Mouse (Mus musculus): ENCODE results near the gene Rbfox3. TPM values are rescaled to one million over a fixed set of nuclear protein-coding genes. Genes with fewer than 3 reads are reported as not detected.

Gene Rbfox3
- polyA plus RNA-seq, 1 experiment = not detected

DNA sequence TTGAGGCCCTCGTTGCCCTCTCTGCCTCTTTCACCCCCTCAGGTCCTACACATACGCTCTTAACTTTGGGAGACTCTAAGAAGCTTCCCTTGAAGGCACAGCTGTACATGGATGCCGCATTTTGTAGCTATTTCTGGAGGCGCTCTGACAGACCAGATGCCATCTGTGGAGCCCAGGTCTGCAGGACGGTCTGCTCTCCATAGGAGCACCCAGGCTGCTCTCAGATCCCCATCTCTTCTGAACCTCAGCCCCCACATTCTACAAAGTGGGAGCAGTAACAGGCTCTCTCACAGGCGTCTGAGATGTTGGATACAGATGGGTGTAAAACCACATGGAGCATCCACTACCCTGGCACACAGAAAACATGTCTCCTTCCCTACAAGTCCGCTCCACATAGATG, 218.1 kb downstream of the Rbfox3 start:
- H3K4me2 ChIP-seq (ENCODE audit: low read depth) = no peak overlapping the region
- no peak overlapping the region for H3ac ChIP-seq (ENCODE audit: control insufficient read depth, insufficient read length)
- TF ChIP-seq CEBPB (IDR thresholded peaks at IDR 0.05; ENCODE audit: insufficient read depth, poor library complexity, severe bottlenecking) (no peak), MYOG (IDR thresholded peaks at IDR 0.05; ENCODE audit: control insufficient read depth in 1 of 3, insufficient read depth in 1 of 3, insufficient read length in 2 of 3, low read depth in 2 of 3) (no peak), USF1 (IDR thresholded peaks at IDR 0.05; ENCODE audit: low read depth) (no peak), MAX (IDR thresholded peaks at IDR 0.05; ENCODE audit: low read depth) (no peak), MYOD1 (IDR thresholded peaks at IDR 0.05; ENCODE audit: control insufficient read depth in 1 of 3, insufficient read length in 2 of 3, low read depth in 2 of 3) (no peak), POLR2AphosphoS2 (IDR thresholded peaks at IDR 0.05; ENCODE audit: insufficient read length, low read depth) (no peak), TCF3 (IDR thresholded peaks at IDR 0.05; ENCODE audit: insufficient read length, low read depth) (no peak)
- peaks cover 65% of the 10 kb centered on the region for H3K27me3 ChIP-seq (ENCODE audit: control insufficient read depth, insufficient read depth, insufficient read length)
- no peaks in the 10 kb centered on the region for H3K36me3 ChIP-seq (ENCODE audit: control insufficient read depth, insufficient read depth)
- no peaks in the 10 kb centered on the region for H3K79me2 ChIP-seq (ENCODE audit: control insufficient read depth, insufficient read depth)
- H3K4me3 ChIP-seq = no peak overlapping the region

DNA sequence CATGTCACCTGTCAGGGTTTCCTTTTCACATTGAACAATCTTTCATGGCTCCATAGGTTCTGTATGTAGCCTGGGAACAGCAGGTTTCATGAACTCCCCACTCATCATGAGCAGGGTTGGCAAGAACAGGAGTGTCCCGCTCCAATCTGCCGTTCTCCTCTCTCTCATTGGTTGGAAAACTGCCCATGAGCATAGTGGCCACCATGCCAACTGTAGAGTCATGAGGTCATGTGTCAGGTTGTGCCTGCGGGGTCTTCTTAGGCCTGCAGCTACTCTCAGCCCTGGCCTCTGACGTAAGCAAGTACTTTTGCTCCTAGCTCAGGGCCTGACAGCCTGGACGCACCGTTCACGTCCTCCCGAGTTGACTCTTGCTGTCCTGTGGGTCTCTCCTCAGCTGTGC, 221.1 kb downstream of the Rbfox3 start:
- peaks cover 40% of the 10 kb centered on the region for H3K27me3 ChIP-seq (ENCODE audit: control insufficient read depth, insufficient read depth, insufficient read length)
- H3K79me2 ChIP-seq (ENCODE audit: control insufficient read depth, insufficient read depth) = no peaks in the 10 kb centered on the region
- H3ac ChIP-seq (ENCODE audit: control insufficient read depth, insufficient read length) = no peak overlapping the region
- H3K4me2 ChIP-seq (ENCODE audit: low read depth) = no peak overlapping the region
- H3K36me3 ChIP-seq (ENCODE audit: control insufficient read depth, insufficient read depth) = no peaks in the 10 kb centered on the region
- H3K4me3 ChIP-seq = no peak overlapping the region
- no peak for TF ChIP-seq POLR2A (IDR thresholded peaks at IDR 0.05; ENCODE audit: insufficient read length, low read depth)
- no peak for TF ChIP-seq MYOG (IDR thresholded peaks at IDR 0.05; ENCODE audit: control insufficient read depth in 1 of 3, insufficient read depth in 1 of 3, insufficient read length in 2 of 3, low read depth in 2 of 3)
- no peak for TF ChIP-seq MAX (IDR thresholded peaks at IDR 0.05; ENCODE audit: low read depth)
- TF ChIP-seq E2F4 (IDR thresholded peaks at IDR 0.05; ENCODE audit: insufficient read depth) = no peak
- no peak for TF ChIP-seq TCF3 (IDR thresholded peaks at IDR 0.05; ENCODE audit: insufficient read length, low read depth)
- no peak for TF ChIP-seq POLR2AphosphoS2 (IDR thresholded peaks at IDR 0.05; ENCODE audit: insufficient read length, low read depth)
- no peak for TF ChIP-seq REST (IDR thresholded peaks at IDR 0.05; ENCODE audit: insufficient read depth, insufficient read length)
- no peak for TF ChIP-seq CEBPB (IDR thresholded peaks at IDR 0.05; ENCODE audit: insufficient read depth, poor library complexity, severe bottlenecking)
- no peak for TF ChIP-seq TCF12 (IDR thresholded peaks at IDR 0.05; ENCODE audit: insufficient read depth, poor library complexity, severe bottlenecking)
- TF ChIP-seq SRF (IDR thresholded peaks at IDR 0.05; ENCODE audit: control insufficient read depth, insufficient read length, low read depth) = no peak
- TF ChIP-seq USF1 (IDR thresholded peaks at IDR 0.05; ENCODE audit: low read depth) = no peak
- TF ChIP-seq MYOD1 (IDR thresholded peaks at IDR 0.05; ENCODE audit: control insufficient read depth in 1 of 3, insufficient read length in 2 of 3, low read depth in 2 of 3) = no peak

DNA sequence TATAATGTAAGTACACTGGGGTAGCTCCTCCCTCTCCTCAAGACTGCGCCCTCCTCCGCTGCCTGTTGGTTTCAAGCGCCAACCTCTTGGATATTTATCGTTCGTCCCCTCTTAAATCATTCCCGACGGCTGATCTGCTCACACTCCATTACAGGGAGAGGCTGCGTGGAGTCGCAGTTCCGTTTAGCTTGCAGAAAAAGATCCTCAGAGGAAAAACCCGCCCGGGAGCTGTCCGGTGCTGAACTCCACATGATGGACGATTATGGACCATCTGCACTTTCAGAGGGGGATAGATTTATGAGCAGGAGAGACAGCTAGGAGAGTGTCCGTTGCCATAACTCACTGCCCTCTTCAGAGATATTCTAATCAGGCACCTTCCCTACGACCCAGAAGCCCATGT, 226.0 kb downstream of the Rbfox3 start:
- peaks cover 18% of the 10 kb centered on the region for H3K27me3 ChIP-seq (ENCODE audit: control insufficient read depth, insufficient read depth, insufficient read length)
- TF ChIP-seq POLR2A (IDR thresholded peaks at IDR 0.05; ENCODE audit: insufficient read length, low read depth) = no peak
- no peak for TF ChIP-seq MAX (IDR thresholded peaks at IDR 0.05; ENCODE audit: low read depth)
- TF ChIP-seq TCF12 (IDR thresholded peaks at IDR 0.05; ENCODE audit: insufficient read depth, poor library complexity, severe bottlenecking) = no peak
- peak; percentile 59 for TF ChIP-seq REST (IDR thresholded peaks at IDR 0.05; ENCODE audit: insufficient read depth, insufficient read length)
- TF ChIP-seq TCF3 (IDR thresholded peaks at IDR 0.05; ENCODE audit: insufficient read length, low read depth) = no peak
- no peak overlapping the region for H3K4me3 ChIP-seq
- no peaks in the 10 kb centered on the region for H3K79me2 ChIP-seq (ENCODE audit: control insufficient read depth, insufficient read depth)
- H3ac ChIP-seq (ENCODE audit: control insufficient read depth, insufficient read length) = no peak overlapping the region
- no peaks in the 10 kb centered on the region for H3K36me3 ChIP-seq (ENCODE audit: control insufficient read depth, insufficient read depth)
- H3K4me2 ChIP-seq (ENCODE audit: low read depth) = no peak overlapping the region

DNA sequence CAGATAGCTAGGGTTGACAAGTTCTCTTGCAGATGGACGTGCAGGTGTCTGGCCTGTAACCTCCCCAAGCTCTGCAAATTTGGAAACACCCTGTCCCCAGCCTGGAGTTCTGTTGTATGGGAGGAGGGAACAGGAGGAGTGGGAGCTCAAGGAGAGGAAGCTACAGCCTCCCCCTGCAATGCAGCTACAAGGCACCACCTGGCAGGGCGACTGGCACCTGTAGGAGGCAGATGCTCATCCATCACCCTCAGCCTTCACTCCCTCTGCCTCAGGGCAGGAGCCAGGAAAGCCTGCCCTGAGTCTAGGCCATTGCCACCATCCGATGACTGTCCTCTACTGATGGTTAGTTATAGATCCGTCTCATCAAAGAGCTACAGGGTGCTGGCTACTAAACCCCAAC, 226.7 kb downstream of the Rbfox3 start:
- H3ac ChIP-seq (ENCODE audit: control insufficient read depth, insufficient read length) = no peak overlapping the region
- H3K27me3 ChIP-seq (ENCODE audit: control insufficient read depth, insufficient read depth, insufficient read length) = peaks cover 24% of the 10 kb centered on the region
- no peak overlapping the region for H3K4me3 ChIP-seq
- no peak for TF ChIP-seq POLR2A (IDR thresholded peaks at IDR 0.05; ENCODE audit: insufficient read length, low read depth)
- TF ChIP-seq REST (IDR thresholded peaks at IDR 0.05; ENCODE audit: insufficient read depth, insufficient read length) = no peak
- no peak overlapping the region for H3K4me2 ChIP-seq (ENCODE audit: low read depth)
- H3K79me2 ChIP-seq (ENCODE audit: control insufficient read depth, insufficient read depth) = no peaks in the 10 kb centered on the region
- no peaks in the 10 kb centered on the region for H3K36me3 ChIP-seq (ENCODE audit: control insufficient read depth, insufficient read depth)

DNA sequence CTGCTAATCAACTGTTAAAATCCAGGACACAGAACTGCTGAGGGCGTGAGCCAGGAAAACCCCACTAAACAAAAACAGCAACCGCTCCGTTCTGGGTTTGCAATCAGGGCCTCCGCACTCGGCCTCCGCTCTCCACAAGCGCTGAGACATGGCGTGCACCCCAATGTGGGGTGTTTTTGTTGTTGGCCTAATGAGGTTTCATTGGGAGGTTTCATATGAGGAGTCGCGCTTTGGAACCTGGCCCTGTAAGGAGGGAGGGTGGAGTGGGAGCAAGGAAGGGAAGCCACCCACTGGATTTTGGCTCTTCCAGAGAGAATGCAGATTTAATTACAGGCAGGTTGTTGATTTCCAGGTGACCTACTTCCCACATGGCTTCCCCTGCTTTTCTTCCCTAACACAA, 230.7 kb downstream of the Rbfox3 start:
- H3ac ChIP-seq (ENCODE audit: control insufficient read depth, insufficient read length) = no peak overlapping the region
- TF ChIP-seq POLR2A (IDR thresholded peaks at IDR 0.05; ENCODE audit: insufficient read length, low read depth) (no peak), MAX (IDR thresholded peaks at IDR 0.05; ENCODE audit: low read depth) (no peak)
- peaks cover 61% of the 10 kb centered on the region for H3K27me3 ChIP-seq (ENCODE audit: control insufficient read depth, insufficient read depth, insufficient read length)
- no peak overlapping the region for H3K4me3 ChIP-seq
- no peaks in the 10 kb centered on the region for H3K36me3 ChIP-seq (ENCODE audit: control insufficient read depth, insufficient read depth)
- no peak overlapping the region for H3K4me2 ChIP-seq (ENCODE audit: low read depth)
- H3K79me2 ChIP-seq (ENCODE audit: control insufficient read depth, insufficient read depth) = no peaks in the 10 kb centered on the region

All from myocyte (in vitro differentiated cells).